Comparison of ENCODE assay signal across 19 mouse cellular contexts in genomic region chr6:6581849-6582248, GRCm38 (mm10). TPM values are rescaled to one million over a fixed set of nuclear protein-coding genes. Genes with fewer than 3 reads are reported as not detected.
DNase-seq lines count a peak whose midpoint lies in the region; TF ChIP-seq lines count a peak whose summit lies in the region.
"Had no signal": no experiment of that assay in that cellular context is flagged by ENCODE, and none has a peak within 500 bp of the region (broad histone marks: within the 10 kb centered on the region; RNA-seq: fewer than 3 reads in every experiment).

No protein-coding gene starts in this region.

- no peak overlapping the region for H3K27ac ChIP-seq in CH12.LX (ENCODE audit: insufficient read depth, low read depth)
- H3K27ac ChIP-seq: embryonic facial prominence, embryonic 15.5 days; forebrain, embryonic 10.5 days; hindbrain, embryonic 10.5 days; hindbrain, embryonic 15.5 days had no signal

- no peak overlapping the region for H3K4me2 ChIP-seq in CH12.LX (ENCODE audit: insufficient read depth, low read depth, poor library complexity, severe bottlenecking)
- H3K4me2 ChIP-seq: embryonic facial prominence, embryonic 15.5 days; heart, embryonic 12.5 days; hindbrain, embryonic 15.5 days had no signal

- H3K4me3 ChIP-seq in CH12.LX (replicated peaks in 1 of 3; ENCODE audit: low read depth in 2 of 3, low read length in 2 of 3, poor library complexity in 1 of 3), result no peak overlapping the region
- H3K4me3 ChIP-seq: embryonic facial prominence, embryonic 15.5 days; erythroblast, embryonic 14.5 days; forebrain, embryonic 10.5 days; heart, embryonic 12.5 days; hindbrain, embryonic 10.5 days; hindbrain, embryonic 15.5 days had no signal

- no peaks in the 10 kb centered on the region for H3K27me3 ChIP-seq in CH12.LX (replicated peaks)
- H3K27me3 ChIP-seq: embryonic facial prominence, embryonic 15.5 days; heart, embryonic 12.5 days; hindbrain, embryonic 15.5 days had no signal

- no peaks in the 10 kb centered on the region for H3K9me3 ChIP-seq in CH12.LX (replicated peaks; ENCODE audit: low read length)
- H3K9me3 ChIP-seq: embryonic facial prominence, embryonic 15.5 days; forebrain, embryonic 10.5 days; heart, embryonic 12.5 days; hindbrain, embryonic 10.5 days; hindbrain, embryonic 15.5 days had no signal

- in situ Hi-C loops in CH12.LX (cut with MboI; ENCODE audit: low pct_ligation_motif_present, low pct_unique_long_range_greater_than_20kb, low sequenced_read_pairs), result no loop called here

- no peak for TF ChIP-seq EP300 in CH12.LX (IDR thresholded peaks at IDR 0.05; ENCODE audit: low read length)

- H3K4me1 ChIP-seq in CH12.LX (ENCODE audit: control insufficient read depth in 1 of 2, insufficient read depth in 2 of 2), result peaks cover 0 to 7% of the 10 kb centered on the region in 2 experiments; a peak in 2 of 4 replicates
- H3K4me1 ChIP-seq: heart, embryonic 12.5 days had no signal

- no peak overlapping the region for H3K9ac ChIP-seq in CH12.LX (ENCODE audit: insufficient read depth, low read depth)
- H3K9ac ChIP-seq: embryonic facial prominence, embryonic 15.5 days; heart, embryonic 12.5 days; hindbrain, embryonic 15.5 days had no signal

- dilution Hi-C loops in CH12.LX (cut with MboI; ENCODE audit: extremely low pct_ligation_motif_present, extremely low pct_unique_long_range_greater_than_20kb, low sequenced_read_pairs), result no loop called here

- TF ChIP-seq CTCF in CH12.LX (conservative IDR thresholded peaks at IDR 0.05 in 1 of 2, IDR thresholded peaks at IDR 0.05 in 1 of 2; ENCODE audit: low read depth in 2 of 2, low read length in 2 of 2), result no peak

- H3K79me2 ChIP-seq in CH12.LX (replicated peaks; ENCODE audit: control insufficient read depth, extremely low read depth, insufficient read depth, poor library complexity, severe bottlenecking), result peaks cover 12% of the 10 kb centered on the region

- no peak for TF ChIP-seq POLR2A in CH12.LX (IDR thresholded peaks at IDR 0.05; ENCODE audit: low read depth, low read length)

- no peak for TF ChIP-seq RAD21 in CH12.LX (IDR thresholded peaks at IDR 0.05; ENCODE audit: low read depth, low read length)

- H3K36me3 ChIP-seq in CH12.LX (replicated peaks in 1 of 2; ENCODE audit: control insufficient read depth in 1 of 2, insufficient read depth in 1 of 2, low read length in 1 of 2), result no peaks in the 10 kb centered on the region
- H3K36me3 ChIP-seq: embryonic facial prominence, embryonic 15.5 days; forebrain, embryonic 10.5 days; heart, embryonic 12.5 days; hindbrain, embryonic 10.5 days; hindbrain, embryonic 15.5 days had no signal

- peak; percentile 11 for DNase-seq in lung, postnatal 25 days (ENCODE audit: low spot score)
- no peak for DNase-seq in lung, postnatal 10 days
- DNase-seq in 3T3-L1 (ENCODE audit: low read depth, low spot score) (peak; percentile 22), CH12.LX (ENCODE audit: extremely low read depth) (peak; percentile 11)
- peak; percentile 39 to 53 for DNase-seq in natural killer cell, adult 2 months (ENCODE audit: low spot score in 2 of 2)
- no peak for DNase-seq in frontal cortex, postnatal 25 days (ENCODE audit: low spot score in 2 of 2)
- DNase-seq in cerebellum, postnatal 4 days (ENCODE audit: low spot score in 2 of 2), result no peak
- DNase-seq: adrenal gland, adult 8-10 months; adrenal gland, postnatal 36 days; cerebellum, adult 2 months; cerebellum, postnatal 10 days; embryo, embryonic 11 days; gastrocnemius, postnatal 14 days had no signal

TF ChIP-seq in CH12.LX, 34 proteins besides CTCF, POLR2A, EP300 and RAD21:
- no peak for TF ChIP-seq SMC3 (IDR thresholded peaks at IDR 0.05; ENCODE audit: low read depth, low read length)
- TF ChIP-seq RCOR1 (conservative IDR thresholded peaks at IDR 0.05; ENCODE audit: low read depth, low read length), result no peak
- no peak for TF ChIP-seq ETS1 (conservative IDR thresholded peaks at IDR 0.05; ENCODE audit: low read depth, low read length)
- TF ChIP-seq USF2 (conservative IDR thresholded peaks at IDR 0.05; ENCODE audit: low read depth, low read length), result no peak
- no peak for TF ChIP-seq HCFC1 (IDR thresholded peaks at IDR 0.05; ENCODE audit: low read depth, low read length)
- TF ChIP-seq MYC (IDR thresholded peaks at IDR 0.05; ENCODE audit: low read depth, low read length), result no peak
- TF ChIP-seq GABPA (IDR thresholded peaks at IDR 0.05; ENCODE audit: insufficient replicate concordance, low read depth, low read length), result no peak
- TF ChIP-seq POLR2AphosphoS2 (IDR thresholded peaks at IDR 0.05; ENCODE audit: low read depth, low read length), result no peak
- TF ChIP-seq CHD1 (IDR thresholded peaks at IDR 0.05; ENCODE audit: low read depth, low read length), result no peak
- no peak for TF ChIP-seq ZC3H11A (IDR thresholded peaks at IDR 0.05; ENCODE audit: low read depth, low read length)
- TF ChIP-seq BHLHE40 (IDR thresholded peaks at IDR 0.05; ENCODE audit: low read depth, low read length), result no peak
- TF ChIP-seq ELF1 (IDR thresholded peaks at IDR 0.05; ENCODE audit: low read depth, low read length), result no peak
- no peak for TF ChIP-seq ZMIZ1 (IDR thresholded peaks at IDR 0.05; ENCODE audit: low read depth, low read length)
- no peak for TF ChIP-seq ZKSCAN1 (IDR thresholded peaks at IDR 0.05; ENCODE audit: borderline replicate concordance, low read depth, low read length)
- no peak for TF ChIP-seq JUN (IDR thresholded peaks at IDR 0.05; ENCODE audit: insufficient read depth, low read depth, low read length)
- no peak for TF ChIP-seq IRF4 (IDR thresholded peaks at IDR 0.05; ENCODE audit: low read depth, low read length)
- no peak for TF ChIP-seq MAX (IDR thresholded peaks at IDR 0.05; ENCODE audit: low read length)
- no peak for TF ChIP-seq CHD2 (IDR thresholded peaks at IDR 0.05; ENCODE audit: low read length)
- no peak for TF ChIP-seq MAFK (IDR thresholded peaks at IDR 0.05; ENCODE audit: insufficient replicate concordance, low read length)
- TF ChIP-seq PAX5 (IDR thresholded peaks at IDR 0.05; ENCODE audit: low read length), result no peak

RNA-seq across cellular contexts. Expression of gene Sem1, which starts 3.4 kb away (rescaled TPM):
- total RNA-seq in CH12.LX (2012; rRNA removed), result 194 and 195 TPM in 2 replicates
- total RNA-seq in CH12.LX (2014; rRNA removed), result 149 and 188 TPM in 2 replicates
- polyA plus RNA-seq in CH12.LX (2012; ENCODE audit: insufficient read length, low read depth), result 163 and 180 TPM in 2 replicates

Comparison
In these comparisons a context has a peak if more than half of its experiments do, and no peak if none do; other contexts are left out.
1. DNase-seq: peak in lung, postnatal 25 days (single experiment), 3T3-L1 (single experiment), CH12.LX (single experiment) and natural killer cell, adult 2 months (2 of 2); none in lung, postnatal 10 days (single experiment), frontal cortex, postnatal 25 days (0 of 2) and cerebellum, postnatal 4 days (0 of 2).